Comparison of ENCODE assay signal across 13 mouse cellular contexts in genomic region chr5:106448798-106449125, GRCm38 (mm10). TPM values are rescaled to one million over a fixed set of nuclear protein-coding genes. Genes with fewer than 3 reads are reported as not detected.
DNase-seq lines count a peak whose midpoint lies in the region; ATAC-seq lines count a peak whose summit lies in the region.
"Had no signal": no experiment of that assay in that cellular context is flagged by ENCODE, and none has a peak within 500 bp of the region (broad histone marks: within the 10 kb centered on the region; RNA-seq: fewer than 3 reads in every experiment).

No protein-coding gene starts in this region.

- DNase-seq in NIH3T3 (ENCODE audit: low read depth): peak; percentile 53
- peak; percentile 67 to 69 for DNase-seq in cerebellum, postnatal 10 days
- DNase-seq in midbrain, embryonic 11.5 days (ENCODE audit: low spot score, missing footprints): peak; percentile 92
- DNase-seq in urinary bladder, adult 2 months (ENCODE audit: low spot score): no peak
- DNase-seq in gastrocnemius, postnatal 25 days: no peak

- no peak overlapping the region for H3K27ac ChIP-seq in hindbrain, embryonic 12.5 days
- no peak overlapping the region for H3K27ac ChIP-seq in hindbrain, embryonic 16.5 days (ENCODE audit: low read depth, low read length)
- peak overlapping the region; percentile 44; the same call in 1 of the 2 replicates for H3K27ac ChIP-seq in midbrain, embryonic 11.5 days (ENCODE audit: low read depth, low read length)
- H3K27ac ChIP-seq: liver, embryonic 14.5 days had no signal

- peaks cover 20% of the 10 kb centered on the region for H3K4me1 ChIP-seq in hindbrain, embryonic 12.5 days
- peaks cover 7% of the 10 kb centered on the region for H3K4me1 ChIP-seq in hindbrain, embryonic 16.5 days (ENCODE audit: control insufficient read depth, insufficient read depth, low read depth, low read length)
- H3K4me1 ChIP-seq in midbrain, embryonic 11.5 days (ENCODE audit: control insufficient read depth, insufficient read depth, low read length): peaks cover 13% of the 10 kb centered on the region

- no peaks in the 10 kb centered on the region for H3K36me3 ChIP-seq in hindbrain, embryonic 12.5 days
- no peaks in the 10 kb centered on the region for H3K36me3 ChIP-seq in hindbrain, embryonic 16.5 days (ENCODE audit: control insufficient read depth, insufficient read depth, low read length)
- no peaks in the 10 kb centered on the region for H3K36me3 ChIP-seq in midbrain, embryonic 11.5 days (ENCODE audit: control insufficient read depth, insufficient read depth, low read length)

- H3K4me3 ChIP-seq in hindbrain, embryonic 12.5 days: no peak overlapping the region
- H3K4me3 ChIP-seq in hindbrain, embryonic 16.5 days (ENCODE audit: low read length): no peak overlapping the region
- peak overlapping the region; percentile 13 for H3K4me3 ChIP-seq in midbrain, embryonic 11.5 days (ENCODE audit: low read depth, low read length)
- H3K4me3 ChIP-seq: myocyte had no signal

- H3K4me2 ChIP-seq in hindbrain, embryonic 12.5 days (replicated peaks): 0 out of 2 replicates have a peak overlapping the region, but pooled peaks have one; percentile 5
- no peak overlapping the region for H3K4me2 ChIP-seq in hindbrain, embryonic 16.5 days (ENCODE audit: low read length)
- peak overlapping the region; percentile 22; the same call in 1 of the 2 replicates for H3K4me2 ChIP-seq in midbrain, embryonic 11.5 days

- WGBS in hindbrain, embryonic 12.5 days: 1% methylated on average over 6 of the region's 6 CpGs
- 1% methylated on average over 6 of the region's 6 CpGs for WGBS in hindbrain, embryonic 16.5 days
- 2% methylated on average over 6 of the region's 6 CpGs for WGBS in midbrain, embryonic 11.5 days

- no peak for ATAC-seq in hindbrain, embryonic 12.5 days (ENCODE audit: low FRiP score)
- ATAC-seq in hindbrain, embryonic 16.5 days: no peak
- no peak for ATAC-seq in midbrain, embryonic 11.5 days (ENCODE audit: low FRiP score)
- no peak for ATAC-seq in megakaryocyte, adult 5-6 weeks (ENCODE audit: poor library complexity, severe bottlenecking)

- H3K9me3 ChIP-seq in hindbrain, embryonic 12.5 days (replicated peaks): no peaks in the 10 kb centered on the region
- no peaks in the 10 kb centered on the region for H3K9me3 ChIP-seq in hindbrain, embryonic 16.5 days (ENCODE audit: control insufficient read depth, low read length)
- no peaks in the 10 kb centered on the region for H3K9me3 ChIP-seq in midbrain, embryonic 11.5 days (ENCODE audit: control insufficient read depth, low read length)

- peaks cover 94% of the 10 kb centered on the region for H3K27me3 ChIP-seq in hindbrain, embryonic 12.5 days
- peaks cover 71% of the 10 kb centered on the region for H3K27me3 ChIP-seq in hindbrain, embryonic 16.5 days (replicated peaks; ENCODE audit: control insufficient read depth, insufficient read depth, low read length)
- peaks cover 79% of the 10 kb centered on the region for H3K27me3 ChIP-seq in midbrain, embryonic 11.5 days (ENCODE audit: control insufficient read depth, insufficient read depth, low read length)

- H3K9ac ChIP-seq in hindbrain, embryonic 12.5 days: no peak overlapping the region
- no peak overlapping the region for H3K9ac ChIP-seq in hindbrain, embryonic 16.5 days (ENCODE audit: low read depth, low read length)
- H3K9ac ChIP-seq in midbrain, embryonic 11.5 days (ENCODE audit: low read length): no peak overlapping the region; the same call in 1 of the 2 replicates
- H3K9ac ChIP-seq: liver, embryonic 14.5 days had no signal

RNA-seq across cellular contexts. Expression of gene Barhl2, which starts 9.2 kb away (rescaled TPM):
- polyA plus RNA-seq in hindbrain, embryonic 12.5 days (2016; fragmentation: Nextera tagmentation; extraction: Ambion mirVana): 1.3 and 1.4 TPM in 2 replicates
- polyA plus RNA-seq in hindbrain, embryonic 16.5 days (2015; fragmentation: Nextera tagmentation; extraction: Ambion mirVana): 1.0 and 1.2 TPM in 2 replicates
- 10.3 and 12.4 TPM in 2 replicates for polyA plus RNA-seq in midbrain, embryonic 11.5 days (2014; fragmentation: Nextera tagmentation; extraction: Ambion mirVana)
- polyA plus RNA-seq in urinary bladder, adult 2 months (2012; rRNA removed): not detected in 2 replicates
- not detected in 2 replicates for total RNA-seq in megakaryocyte, adult 5-6 weeks (2015)
- total RNA-seq in megakaryocyte, adult 5-6 weeks (2017): not detected in 2 replicates
- not detected for total RNA-seq in gastrocnemius, postnatal 25 days (2021)
- total RNA-seq: ES-E14 had no signal
- polyA plus RNA-seq: heart, embryonic 14.5 days; myocyte; small intestine, adult 2 months had no signal

Comparison
In these comparisons a context has a peak if more than half of its experiments do, and no peak if none do; other contexts are left out.
1. DNase-seq: peak in NIH3T3 (single experiment), cerebellum, postnatal 10 days (2 of 2) and midbrain, embryonic 11.5 days (single experiment); none in urinary bladder, adult 2 months (single experiment) and gastrocnemius, postnatal 25 days (single experiment).